Mouse (Mus musculus) bone marrow, adult 2 months (tissue): ENCODE measurements around the gene Tescl.

Experiments used
- CTCF ChIP-seq: fragments of 200-500 bp; IDR thresholded peaks from 2 replicates; pipeline ENCODE4 v1.5.1; 2011; ENCODE audit warnings: low read length, control low read depth; ENCODE audit not compliant: control insufficient read depth, insufficient read depth
- POLR2A ChIP-seq: fragments of 200-500 bp; IDR thresholded peaks from 2 replicates; pipeline ENCODE4 v1.6.1; 2011; ENCODE audit warnings: low read depth, mild to moderate bottlenecking, control low read depth, low read length, borderline replicate concordance; ENCODE audit not compliant: control insufficient read depth

DNA sequence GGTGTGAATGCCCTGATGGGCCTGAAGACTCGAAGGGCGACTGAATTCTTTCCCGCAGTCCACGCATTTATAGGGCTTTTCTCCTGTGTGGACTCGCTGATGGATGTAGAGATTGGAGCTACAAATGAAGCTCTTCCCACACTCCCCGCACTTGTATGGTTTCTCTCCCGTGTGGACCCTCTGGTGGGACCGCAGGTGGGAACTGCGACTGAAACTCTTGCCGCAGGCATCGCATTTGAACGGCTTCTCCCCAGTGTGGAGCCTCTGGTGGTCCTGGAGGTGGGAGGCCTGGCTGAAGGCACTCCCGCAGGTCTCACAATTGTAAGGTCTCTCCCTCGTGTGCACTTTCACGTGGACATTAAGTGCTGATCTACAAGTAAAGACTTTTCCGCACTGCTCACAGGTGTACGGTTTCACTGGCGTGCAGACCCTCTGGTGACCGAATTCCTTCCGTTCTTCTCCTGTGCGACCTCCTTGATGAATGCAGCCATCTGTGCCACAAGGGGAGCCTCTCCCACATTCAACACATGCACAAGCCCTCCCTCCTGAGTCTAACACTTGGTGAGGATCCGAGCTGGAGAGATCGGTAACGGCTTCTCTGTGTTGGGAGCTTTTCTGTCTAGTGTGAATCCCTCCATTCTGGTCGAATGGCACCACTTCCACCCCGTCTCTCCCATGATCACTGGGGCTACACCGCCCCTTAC is 42.2 kb downstream of the Tescl start:
- TF ChIP-seq CTCF (no peak), POLR2A (no peak)
